Mouse (Mus musculus) cerebellum, postnatal 14 days (tissue): ENCODE results near the gene Cyb5d1.

Source experiments
- DNase-seq, 2 experiments: peaks; one replicate each; pipeline ENCODE4 v3.0.0; 2021; ENCODE audit warnings: mixed read lengths in 2 of 2

Gene Cyb5d1

DNA sequence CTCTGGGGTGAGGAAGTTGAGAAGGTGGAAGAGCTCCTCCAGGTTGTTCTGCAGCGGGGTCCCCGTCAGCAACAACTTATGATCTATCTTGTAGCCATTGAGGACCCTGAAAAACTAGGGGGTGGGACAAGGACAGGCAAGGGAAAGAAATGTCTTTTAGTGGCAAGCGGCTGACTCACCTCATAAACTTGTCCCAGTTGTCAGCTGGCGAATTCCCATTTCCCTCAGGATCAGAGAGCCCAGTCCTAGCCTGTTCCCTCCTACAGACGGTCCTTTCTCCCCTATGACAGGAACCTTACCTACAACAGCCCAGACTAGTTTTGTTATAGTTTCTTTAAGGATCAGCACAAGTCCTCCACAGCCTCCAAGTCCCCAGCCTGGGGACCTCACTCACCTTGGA, 38.9 kb downstream of the Cyb5d1 start:
- no peak for DNase-seq

DNA sequence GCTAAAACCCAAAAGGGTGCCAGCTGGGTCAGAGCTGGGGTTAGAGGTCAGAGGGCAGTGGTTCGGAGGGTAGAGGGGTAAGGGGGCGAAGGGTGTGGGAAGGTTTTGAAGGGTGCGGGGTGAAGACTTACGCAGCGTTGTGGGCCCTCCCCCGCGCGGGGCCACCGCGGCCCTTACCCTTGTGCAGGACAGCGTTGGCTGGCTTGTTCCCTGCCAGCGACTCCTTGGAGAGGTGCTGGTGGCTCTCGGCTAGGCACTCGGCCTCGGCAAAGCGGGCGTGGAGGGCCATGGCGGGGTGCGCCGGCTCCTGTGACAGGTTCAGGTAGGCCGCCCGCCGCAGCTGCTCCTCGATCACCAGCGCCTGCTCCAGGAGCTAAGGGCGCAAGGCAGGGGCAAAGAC, 49.0 kb downstream of the Cyb5d1 start:
- DNase-seq = no peak
